Mouse (Mus musculus) Patski (cell line): ENCODE results near the gene Nkx2-2. TPM values are rescaled to one million over a fixed set of nuclear protein-coding genes. Genes with fewer than 3 reads are reported as not detected.

Experiments used
- ATAC-seq: fragments of 100-300 bp; one replicate; pipeline ENCODE4 v1.8.0; 2021
- CTCF ChIA-PET: fragments of 350-600 bp; sonication (Branson Sonifier 250); formaldehyde crosslinking; loops from one replicate; lab custom pipeline; 2022; ENCODE audit warnings: inconsistent platforms; lab: Charles Lee
- POLR2A ChIA-PET: fragments of 350-600 bp; sonication (Branson Sonifier 250); formaldehyde crosslinking; loops from one replicate; lab custom pipeline; 2022; ENCODE audit warnings: antibody characterized with exemption, inconsistent platforms; lab: Charles Lee
- DNase-seq: peaks from one replicate; pipeline ENCODE4 v3.0.0-alpha.2; 2011; ENCODE audit warnings: low read depth, low spot score
- H3K27me3 ChIP-seq: fragments of 371-371 bp; one replicate; pipeline ENCODE4 v1.5.1; 2021
- CTCF ChIP-seq: fragments of 100-300 bp; IDR thresholded peaks from one replicate; pipeline ENCODE4 v1.5.1; 2021
- in situ Hi-C: fragments of 300-500 bp; cut with MboI; formaldehyde crosslinking; loops from 3 replicates; pipeline ENCODE4 v1.11.1; 2018; ENCODE audit warnings: low pct_unique_long_range_greater_than_20kb, mixed read lengths
- polyA plus RNA-seq: library from polyadenylated mRNA; unstranded; gene quantifications from one replicate; pipeline ENCODE4 v1.2.3, GENCODE M21; 2021

Gene Nkx2-2
- polyA plus RNA-seq, 1 experiment from 2014 or later, result not detected

DNA sequence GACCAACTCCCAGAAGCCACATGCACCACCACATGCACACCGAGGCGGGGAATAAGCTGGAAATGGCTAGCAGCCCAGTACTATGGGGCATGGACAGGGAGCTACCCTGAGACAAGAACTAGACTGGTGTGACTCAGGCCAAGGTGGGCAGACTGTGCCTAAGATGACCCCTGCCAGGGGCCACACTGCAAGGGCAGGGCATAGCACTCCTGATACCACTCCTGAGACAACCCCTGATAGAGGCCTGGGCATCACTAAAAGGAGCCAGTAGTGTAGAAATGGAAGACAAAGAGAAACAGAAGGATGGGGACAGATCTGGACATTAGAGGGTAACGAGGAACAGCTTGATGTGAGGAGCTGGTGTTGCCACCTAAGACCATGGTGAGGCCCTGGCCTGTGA lies 28.7 kb downstream of the Nkx2-2 start:
- CTCF ChIA-PET, result no interaction called here
- no peak for TF ChIP-seq CTCF
- POLR2A ChIA-PET, result no interaction called here
- no peak for ATAC-seq
- no peak for DNase-seq
- peaks cover 17% of the 10 kb centered on the region for H3K27me3 ChIP-seq
- in situ Hi-C loops, result no loop called here

DNA sequence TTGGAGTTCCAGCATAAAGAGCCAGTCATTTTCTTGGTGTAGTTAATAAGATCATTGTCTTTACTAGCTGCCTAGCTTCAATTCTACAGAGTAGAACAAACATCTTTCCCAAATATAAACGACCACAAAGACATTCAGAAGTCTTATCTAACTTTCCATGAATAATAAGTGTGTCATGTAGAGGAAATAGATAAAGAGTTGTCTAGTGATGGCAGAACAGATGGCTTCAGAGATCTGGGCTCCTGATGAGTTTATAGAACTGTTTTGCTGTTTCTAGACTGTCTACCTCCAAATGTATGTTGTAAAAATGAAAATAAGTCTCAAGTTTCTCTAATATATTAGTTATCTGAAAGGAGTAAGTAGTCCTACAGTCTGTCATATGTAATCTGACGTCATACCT lies 41.5 kb downstream of the Nkx2-2 start:
- no peak for ATAC-seq
- in situ Hi-C loops, result no loop called here

More for the DNA sequence above, 41.5 kb downstream of the Nkx2-2 start:
- POLR2A ChIA-PET, result no interaction called here
- H3K27me3 ChIP-seq, result peaks cover 27% of the 10 kb centered on the region
- no peak for DNase-seq
- CTCF ChIA-PET, result no interaction called here
- no peak for TF ChIP-seq CTCF

Other genes starting within 250 kb of the Nkx2-2 start
- gene Xrn2, start 181.2 kb downstream of the Nkx2-2 start, polyA plus RNA-seq, result 85.6 TPM
- gene Nkx2-4, start 108.8 kb downstream of the Nkx2-2 start, polyA plus RNA-seq, result not detected
- gene Pax1, start 167.7 kb upstream of the Nkx2-2 start, polyA plus RNA-seq, result not detected